Mouse (Mus musculus) kidney, embryonic 16.5 days (tissue): ENCODE measurements around the gene Rpl36. TPM values are rescaled to one million over a fixed set of nuclear protein-coding genes. Genes with fewer than 3 reads are reported as not detected.

Source experiments
- polyA plus RNA-seq: library from polyadenylated mRNA; unstranded; fragments of >200 nt; fragmentation: Nextera tagmentation; extraction: Ambion mirVana; gene quantifications from 2 replicates; pipeline ENCODE4 v1.2.1, GENCODE M21; 2015

Gene Rpl36
- polyA plus RNA-seq, 1 experiment from 2014 or later: 1,628 TPM

Other genes starting within 250 kb of the Rpl36 start
- gene Ptprs, start 136.9 kb upstream of the Rpl36 start, polyA plus RNA-seq: 76.1 and 87.2 TPM in 2 replicates
- not detected in 2 replicates for gene Znrf4, start 101.0 kb upstream of the Rpl36 start, polyA plus RNA-seq
- 1.8 and 2.4 TPM in 2 replicates for gene Gm20219, start 59.0 kb upstream of the Rpl36 start, polyA plus RNA-seq
- gene Safb2, start 28.8 kb upstream of the Rpl36 start, polyA plus RNA-seq: 80.2 and 86.0 TPM in 2 replicates
- 123 and 133 TPM in 2 replicates for gene Safb, start 28.6 kb upstream of the Rpl36 start, polyA plus RNA-seq
- gene 2410015M20Rik, start 3.6 kb upstream of the Rpl36 start, polyA plus RNA-seq: 242 and 284 TPM in 2 replicates
- 66.1 and 66.4 TPM in 2 replicates for gene Lonp1, start 13.5 kb downstream of the Rpl36 start, polyA plus RNA-seq
- 1.1 and 1.3 TPM in 2 replicates for gene Catsperd, start 14.7 kb downstream of the Rpl36 start, polyA plus RNA-seq
- gene Ranbp3, start 59.9 kb downstream of the Rpl36 start, polyA plus RNA-seq: 106 and 107 TPM in 2 replicates
- gene Ndufa11, start 104.4 kb downstream of the Rpl36 start, polyA plus RNA-seq: 479 and 501 TPM in 2 replicates
- gene Vmac, start 104.6 kb downstream of the Rpl36 start, polyA plus RNA-seq: 22.4 and 23.2 TPM in 2 replicates
- 5.4 and 5.8 TPM in 2 replicates for gene Nrtn, start 144.1 kb downstream of the Rpl36 start, polyA plus RNA-seq
- 55.4 and 59.7 TPM in 2 replicates for gene Dus3l, start 151.3 kb downstream of the Rpl36 start, polyA plus RNA-seq
- 1.6 and 1.8 TPM in 2 replicates for gene Prr22, start 156.8 kb downstream of the Rpl36 start, polyA plus RNA-seq
- 3.4 and 4.4 TPM in 2 replicates for gene Rfx2, start 217.6 kb downstream of the Rpl36 start, polyA plus RNA-seq